Mouse (Mus musculus): Measurements from ENCODE around the gene Egfl7. TPM values are rescaled to one million over a fixed set of nuclear protein-coding genes. Genes with fewer than 3 reads are reported as not detected.

The Egfl7 gene
- total RNA-seq, 2 experiments from 2014 or later: 64.1 to 106 TPM

Small RNA genes lying within 50 kb of the gene (microRNA-seq; reads per million reads assigned to microRNA genes)
- gene Mir126a (0.50 to 1.6 reads per million in 2 experiments), gene Mir126b (0 reads per million in 2 experiments)

Other genes with a start within 250 kb of the Egfl7 start
- gene Dnlz, start 227.9 kb upstream of the Egfl7 start, total RNA-seq (2021): 10 to 100 TPM; 17.0 to 17.6 TPM
- gene Card9, start 219.1 kb upstream of the Egfl7 start, total RNA-seq (2021): 1 to 10 TPM in 1 of 2 experiments, under 1 TPM in 1; 0.71 to 1.1 TPM
- gene Snapc4, start 199.4 kb upstream of the Egfl7 start, total RNA-seq (2021): 1 to 10 TPM; 6.2 to 7.2 TPM
- gene Entr1, start 190.7 kb upstream of the Egfl7 start, total RNA-seq (2021): 10 to 100 TPM; 24.5 to 24.9 TPM
- gene Pmpca, start 190.7 kb upstream of the Egfl7 start, total RNA-seq (2021): 100 to 1,000 TPM; 125 to 136 TPM
- gene Inpp5e, start 170.8 kb upstream of the Egfl7 start, total RNA-seq (2021): 1 to 10 TPM; 5.7 to 5.8 TPM
- gene Sec16a, start 134.8 kb upstream of the Egfl7 start, total RNA-seq (2021): 10 to 100 TPM; 20.9 to 24.1 TPM
- gene Notch1, start 63.4 kb upstream of the Egfl7 start, total RNA-seq (2021): 10 to 100 TPM; 17.1 to 18.9 TPM
- gene Gm20532, start 6.6 kb downstream of the Egfl7 start, total RNA-seq (2021): not detected
- gene Agpat2, start 24.4 kb downstream of the Egfl7 start, total RNA-seq (2021): 1 to 10 TPM; 4.9 to 6.3 TPM
- 1 to 10 TPM; 1.4 to 3.1 TPM for gene Fam69b, start 48.4 kb downstream of the Egfl7 start, total RNA-seq (2021)
- gene Lcn4, start 91.3 kb downstream of the Egfl7 start, total RNA-seq (2021): not detected